ENCODE assay signal across 8 mouse cellular contexts in genomic region chr1:132880161-132881005, GRCm38 (mm10). TPM values are rescaled to one million over a fixed set of nuclear protein-coding genes. Genes with fewer than 3 reads are reported as not detected.
DNase-seq lines count a peak whose midpoint lies in the region; ATAC-seq and TF ChIP-seq lines count a peak whose summit lies in the region.

Gene Lrrn2 (plus strand): TSS chr1:132880273.

- H3K27me3 ChIP-seq in kidney, embryonic 15.5 days = peaks cover 84% of the 10 kb centered on the region

- H3K27ac ChIP-seq in kidney, embryonic 15.5 days = no peak within 1 kb of the TSS
- H3K27ac ChIP-seq in olfactory bulb, adult 2 months (ENCODE audit: insufficient read depth, low read depth, low read length) = peak within 1 kb of the TSS; percentile 80

- H3K9ac ChIP-seq in kidney, embryonic 15.5 days = peak within 1 kb of the TSS; percentile 49

- H3K4me1 ChIP-seq in lung, adult 2 months (ENCODE audit: control insufficient read depth, insufficient read depth, low read length) = no peaks in the 10 kb centered on the region
- H3K4me1 ChIP-seq in kidney, embryonic 15.5 days = peaks cover 20% of the 10 kb centered on the region
- peaks cover 30% of the 10 kb centered on the region for H3K4me1 ChIP-seq in olfactory bulb, adult 2 months (ENCODE audit: control insufficient read depth, insufficient read depth, low read length)

- no peak for TF ChIP-seq POLR2A in lung, adult 2 months (IDR thresholded peaks at IDR 0.05; ENCODE audit: borderline replicate concordance, extremely low read depth, low read depth, low read length)
- TF ChIP-seq POLR2A in olfactory bulb, adult 2 months (IDR thresholded peaks at IDR 0.05; ENCODE audit: insufficient read depth, low read depth, low read length) = 0 out of 2 replicates have a peak, but pooled peaks have one; percentile 43

- peak; percentile 5 for DNase-seq in lung, adult 2 months
- no peak for DNase-seq in lung, postnatal 25 days (ENCODE audit: low spot score)
- peak; percentile 65 for DNase-seq in embryo, embryonic 10.5 days (ENCODE audit: low spot score)
- peak; percentile 11 for DNase-seq in liver
- no peak for DNase-seq in spleen, postnatal 14 days (ENCODE audit: low spot score in 2 of 2)

- no peak for TF ChIP-seq CTCF in lung, adult 2 months (IDR thresholded peaks at IDR 0.05; ENCODE audit: insufficient read depth, low read length)
- no peak for TF ChIP-seq CTCF in olfactory bulb, adult 2 months (IDR thresholded peaks at IDR 0.05; ENCODE audit: insufficient read depth, low read depth, low read length)

- no peaks in the 10 kb centered on the region for H3K9me3 ChIP-seq in kidney, embryonic 15.5 days (replicated peaks)

- H3K4me3 ChIP-seq in lung, adult 2 months (replicated peaks; ENCODE audit: extremely low read depth, low read depth, low read length) = no peak within 1 kb of the TSS
- peak within 1 kb of the TSS; percentile 65 for H3K4me3 ChIP-seq in kidney, embryonic 15.5 days (replicated peaks)
- H3K4me3 ChIP-seq in olfactory bulb, adult 2 months (ENCODE audit: insufficient read depth, low read depth, low read length) = peak within 1 kb of the TSS; percentile 73

- under 1% methylated on average over 80 of the region's 80 CpGs for WGBS in lung, adult 2 months
- under 1% methylated on average over 78 of the region's 80 CpGs for WGBS in kidney, embryonic 15.5 days
- WGBS in olfactory bulb, adult 2 months = under 1% methylated on average over 80 of the region's 80 CpGs

- ATAC-seq in granulocyte monocyte progenitor cell, adult 5-6 weeks (replicated peaks; ENCODE audit: poor library complexity, severe bottlenecking) = peak; percentile 21
- ATAC-seq in kidney, embryonic 15.5 days (replicated peaks; ENCODE audit: low FRiP score) = peak; percentile 70

- peak within 1 kb of the TSS; percentile 98 for H3K4me2 ChIP-seq in kidney, embryonic 15.5 days

- H3K36me3 ChIP-seq in kidney, embryonic 15.5 days = no peaks in the 10 kb centered on the region

RNA-seq across cellular contexts. Expression of gene Lrrn2, which starts in this region (rescaled TPM):
- polyA plus RNA-seq in lung, adult 2 months (2012; rRNA removed) = 2.0 and 2.9 TPM in 2 replicates
- not detected in 2 replicates for total RNA-seq in granulocyte monocyte progenitor cell, adult 5-6 weeks (2014; fragmentation: Nextera tagmentation)
- not detected in 2 replicates for total RNA-seq in granulocyte monocyte progenitor cell, adult 5-6 weeks (2017)
- polyA plus RNA-seq in kidney, embryonic 15.5 days (2015; fragmentation: Nextera tagmentation; extraction: Ambion mirVana) = 4.2 and 6.9 TPM in 2 replicates
- not detected in 2 replicates for polyA plus RNA-seq in olfactory bulb, adult 2 months (2012; ENCODE audit: insufficient read depth, insufficient read length, low replicate concordance, missing spikeins)

Comparison
In these comparisons a context has a peak if more than half of its experiments do, and no peak if none do; other contexts are left out.
1. DNase-seq: peak in lung, adult 2 months (single experiment), embryo, embryonic 10.5 days (single experiment) and liver (single experiment); none in lung, postnatal 25 days (single experiment) and spleen, postnatal 14 days (0 of 2).
2. Peak in ATAC-seq in granulocyte monocyte progenitor cell, adult 5-6 weeks; RNA of the gene not detected or under 1 TPM.